In genomic region chr6:91575662-91576364, GRCm38 (mm10) we compare ENCODE assay signal across 9 mouse cellular contexts.
DNase-seq lines count a peak whose midpoint lies in the region; ATAC-seq and TF ChIP-seq lines count a peak whose summit lies in the region.
"Had no signal": no experiment of that assay in that cellular context is flagged by ENCODE, and none has a peak within 500 bp of the region (broad histone marks: within the 10 kb centered on the region; RNA-seq: fewer than 3 reads in every experiment).

No protein-coding gene starts in this region.

- ATAC-seq in G1E (ENCODE audit: extremely low read depth, insufficient number of reproducible peaks, low FRiP score, poor library complexity, severe bottlenecking), result no peak; the same call in 1 of the 2 replicates
- ATAC-seq in forebrain, embryonic 12.5 days (ENCODE audit: low FRiP score), result peak; percentile 58; the same call in 1 of the 2 replicates
- ATAC-seq in lung, postnatal 0 days, result peak; percentile 83

- WGBS in forebrain, embryonic 12.5 days, result 65% methylated on average over 4 of the region's 4 CpGs
- 60% methylated on average over 4 of the region's 4 CpGs for WGBS in lung, postnatal 0 days

- peaks cover 11% of the 10 kb centered on the region for H3K27me3 ChIP-seq in G1E (ENCODE audit: insufficient read depth, low read length)
- H3K27me3 ChIP-seq in forebrain, embryonic 12.5 days, result peaks cover 2% of the 10 kb centered on the region; the same call in 1 of the 2 replicates
- no peaks in the 10 kb centered on the region for H3K27me3 ChIP-seq in lung, postnatal 0 days (replicated peaks; ENCODE audit: insufficient read depth, low read length)
- H3K27me3 ChIP-seq: limb, embryonic 15.5 days had no signal

- peak; percentile 88 for TF ChIP-seq CTCF in G1E (IDR thresholded peaks at IDR 0.05; ENCODE audit: low read depth, low read length)
- TF ChIP-seq CTCF in lung, postnatal 0 days (IDR thresholded peaks at IDR 0.05), result peak; percentile 96

- no peaks in the 10 kb centered on the region for H3K4me1 ChIP-seq in G1E (ENCODE audit: insufficient read depth, low read depth, low read length)
- H3K4me1 ChIP-seq in forebrain, embryonic 12.5 days, result no peaks in the 10 kb centered on the region
- H3K4me1 ChIP-seq in lung, postnatal 0 days (ENCODE audit: insufficient read depth, low read depth, low read length), result no peaks in the 10 kb centered on the region

- no peak overlapping the region for H3K4me3 ChIP-seq in G1E (ENCODE audit: low read depth, low read length)
- H3K4me3 ChIP-seq in forebrain, embryonic 12.5 days (replicated peaks), result no peak overlapping the region
- no peak overlapping the region for H3K4me3 ChIP-seq in lung, postnatal 0 days (ENCODE audit: low read depth, low read length)
- H3K4me3 ChIP-seq: limb, embryonic 15.5 days had no signal

- peak; percentile 46 for DNase-seq in G1E (ENCODE audit: low spot score)
- peak; percentile 49 for DNase-seq in c-Kit-positive CD71-positive TER-119-negative erythroid progenitor cells, embryonic 14.5 days (ENCODE audit: low read depth)
- peak; percentile 51 for DNase-seq in heart, postnatal 25 days (ENCODE audit: low spot score)
- peak; percentile 65 for DNase-seq in layer of hippocampus, adult 11-12 months (ENCODE audit: low spot score)
- DNase-seq in lung, postnatal 0 days (ENCODE audit: low spot score), result peak; percentile 87
- DNase-seq in retina, postnatal 1 day, result peak; percentile 85
- peak; percentile 60 to 67 for DNase-seq in thymus, postnatal 36 days

- no peak overlapping the region for H3K4me2 ChIP-seq in forebrain, embryonic 12.5 days
- no peak overlapping the region for H3K4me2 ChIP-seq in lung, postnatal 0 days (replicated peaks; ENCODE audit: low read depth, low read length)
- H3K4me2 ChIP-seq: limb, embryonic 15.5 days had no signal

- no peak for TF ChIP-seq EP300 in lung, postnatal 0 days (IDR thresholded peaks at IDR 0.05)

- intact Hi-C loops in heart, postnatal 25 days (cut with DNase I), result loop anchor here (1.0 to 5.0 kb wide), 4 partner anchors 49 to 276 kb away; no protein-coding TSS in a partner anchor

- no peaks in the 10 kb centered on the region for H3K9me3 ChIP-seq in G1E (replicated peaks)
- H3K9me3 ChIP-seq in forebrain, embryonic 12.5 days, result no peaks in the 10 kb centered on the region
- H3K9me3 ChIP-seq in lung, postnatal 0 days (ENCODE audit: low read length), result no peaks in the 10 kb centered on the region
- H3K9me3 ChIP-seq: limb, embryonic 15.5 days had no signal

- no peak overlapping the region for H3K9ac ChIP-seq in forebrain, embryonic 12.5 days
- no peak overlapping the region for H3K9ac ChIP-seq in lung, postnatal 0 days (replicated peaks; ENCODE audit: low read depth)
- H3K9ac ChIP-seq: limb, embryonic 15.5 days had no signal

- no peaks in the 10 kb centered on the region for H3K36me3 ChIP-seq in G1E (replicated peaks)
- no peaks in the 10 kb centered on the region for H3K36me3 ChIP-seq in forebrain, embryonic 12.5 days (replicated peaks)
- no peaks in the 10 kb centered on the region for H3K36me3 ChIP-seq in lung, postnatal 0 days (ENCODE audit: insufficient read depth, low read length)
- H3K36me3 ChIP-seq: limb, embryonic 15.5 days had no signal

- H3K27ac ChIP-seq in forebrain, embryonic 12.5 days, result no peak overlapping the region
- no peak overlapping the region for H3K27ac ChIP-seq in lung, postnatal 0 days (ENCODE audit: low read length)
- H3K27ac ChIP-seq: limb, embryonic 15.5 days had no signal
